Mouse (Mus musculus) CH12.LX (cell line): ENCODE results near the gene Mark1. TPM values are rescaled to one million over a fixed set of nuclear protein-coding genes. Genes with fewer than 3 reads are reported as not detected.

Experiments used
- DNase-seq: peaks from one replicate; pipeline ENCODE4 v3.0.0-alpha.2; 2013; ENCODE audit errors: extremely low read depth
- H3K27ac ChIP-seq: 2 replicates; pipeline ENCODE4 v1.5.1; 2012; ENCODE audit warnings: low read depth, mild to moderate bottlenecking, control low read depth, moderate library complexity; ENCODE audit not compliant: insufficient read depth
- H3K27me3 ChIP-seq: replicated peaks from 2 replicates; pipeline ENCODE3; 2012; ENCODE audit warnings: inconsistent platforms
- H3K36me3 ChIP-seq, 2 experiments: replicated peaks in 1 of 2; 2 replicates each; pipeline versions ENCODE3 to v1.6.1; 2012; ENCODE audit warnings: inconsistent platforms in 1 of 2, low read length in 1 of 2, mild to moderate bottlenecking in 1 of 2, mixed read lengths in 1 of 2, moderate library complexity in 1 of 2; ENCODE audit not compliant: control insufficient read depth in 1 of 2, insufficient read depth in 1 of 2
- H3K4me1 ChIP-seq, 2 experiments: 2 replicates each; pipeline ENCODE4 v1.6.1; 2012; ENCODE audit warnings: inconsistent platforms in 1 of 2, moderate library complexity in 1 of 2; ENCODE audit not compliant: insufficient read depth in 2 of 2, control insufficient read depth in 1 of 2
- H3K4me2 ChIP-seq: 2 replicates; pipeline ENCODE4 v1.6.1; 2012; ENCODE audit warnings: low read depth, mild to moderate bottlenecking, control low read depth; ENCODE audit not compliant: poor library complexity, insufficient read depth, severe bottlenecking
- H3K4me3 ChIP-seq, 3 experiments: fragments of 150-350 bp in 1 of 3; sonication (generic) in 1 of 3; replicated peaks in 1 of 3; 2 replicates each; pipeline versions ENCODE3 to v1.5.1; 2011 to 2012; ENCODE audit warnings: low read depth in 2 of 3, low read length in 2 of 3, mild to moderate bottlenecking in 2 of 3, moderate library complexity in 2 of 3, control low read depth in 1 of 3, improper control_type of control experiment in 1 of 3, inconsistent platforms in 1 of 3, mixed read lengths in 1 of 3; ENCODE audit not compliant: poor library complexity in 1 of 3
- H3K79me2 ChIP-seq: replicated peaks from 2 replicates; pipeline ENCODE4 v1.6.1; 2012; ENCODE audit warnings: mild to moderate bottlenecking, moderate library complexity; ENCODE audit not compliant: control insufficient read depth, poor library complexity, insufficient read depth, severe bottlenecking; ENCODE audit errors: extremely low read depth
- H3K9ac ChIP-seq: 2 replicates; pipeline ENCODE4 v1.6.1; 2012; ENCODE audit warnings: low read depth, mild to moderate bottlenecking, control low read depth, moderate library complexity; ENCODE audit not compliant: insufficient read depth
- H3K9me3 ChIP-seq: replicated peaks from 2 replicates; pipeline ENCODE3; 2012; ENCODE audit warnings: low read length, inconsistent platforms, mixed read lengths
- EP300 ChIP-seq: IDR thresholded peaks from 2 replicates; pipeline ENCODE4 v1.6.1; 2011; ENCODE audit warnings: low read length, improper control_type of control experiment
- GABPA ChIP-seq: IDR thresholded peaks from 2 replicates; pipeline ENCODE4 v1.6.1; 2012; ENCODE audit warnings: low read depth, low read length, improper control_type of control experiment, inconsistent platforms; ENCODE audit not compliant: insufficient replicate concordance
- HCFC1 ChIP-seq: IDR thresholded peaks from 2 replicates; pipeline ENCODE4 v1.6.1; 2012; ENCODE audit warnings: low read depth, mild to moderate bottlenecking, inconsistent platforms, low read length, improper control_type of control experiment
- IRF4 ChIP-seq: IDR thresholded peaks from 2 replicates; pipeline ENCODE4 v1.6.1; 2014; ENCODE audit warnings: low read depth, mild to moderate bottlenecking, inconsistent platforms, low read length, improper control_type of control experiment
- JUND ChIP-seq: conservative IDR thresholded peaks from 2 replicates; pipeline ENCODE4 v1.6.1; 2011; ENCODE audit warnings: low read depth, low read length, improper control_type of control experiment
- KAT2A ChIP-seq: IDR thresholded peaks from 2 replicates; pipeline ENCODE4 v1.6.1; 2012; ENCODE audit warnings: low read length, improper control_type of control experiment, inconsistent platforms; ENCODE audit not compliant: insufficient replicate concordance
- MAFK ChIP-seq: IDR thresholded peaks from 2 replicates; pipeline ENCODE4 v1.6.1; 2011; ENCODE audit warnings: low read length, improper control_type of control experiment; ENCODE audit not compliant: insufficient replicate concordance
- MAX ChIP-seq: IDR thresholded peaks from 2 replicates; pipeline ENCODE4 v1.6.1; 2011; ENCODE audit warnings: low read length, improper control_type of control experiment
- MAZ ChIP-seq: IDR thresholded peaks from 2 replicates; pipeline ENCODE4 v1.6.1; 2012; ENCODE audit warnings: low read depth, mild to moderate bottlenecking, inconsistent platforms, low read length, improper control_type of control experiment, moderate library complexity
- MEF2A ChIP-seq: IDR thresholded peaks from 2 replicates; pipeline ENCODE4 v1.6.1; 2014; ENCODE audit warnings: low read depth, mild to moderate bottlenecking, inconsistent platforms, low read length, improper control_type of control experiment, borderline replicate concordance
- MXI1 ChIP-seq: IDR thresholded peaks from 2 replicates; pipeline ENCODE4 v1.6.1; 2011; ENCODE audit warnings: mild to moderate bottlenecking, low read depth, low read length, improper control_type of control experiment
- MYC ChIP-seq: IDR thresholded peaks from 2 replicates; pipeline ENCODE4 v1.6.1; 2011; ENCODE audit warnings: low read depth, mild to moderate bottlenecking, improper control_type of control experiment, low read length
- NELFE ChIP-seq: IDR thresholded peaks from 2 replicates; pipeline ENCODE4 v1.6.1; 2011; ENCODE audit warnings: low read depth, low read length, improper control_type of control experiment
- NRF1 ChIP-seq: IDR thresholded peaks from 2 replicates; pipeline ENCODE4 v1.6.1; 2014; ENCODE audit warnings: low read depth, mild to moderate bottlenecking, inconsistent platforms, low read length, improper control_type of control experiment, moderate library complexity
- PAX5 ChIP-seq: IDR thresholded peaks from 2 replicates; pipeline ENCODE4 v1.6.1; 2012; ENCODE audit warnings: low read length, inconsistent platforms, mixed read lengths
- RCOR1 ChIP-seq: conservative IDR thresholded peaks from 2 replicates; pipeline ENCODE4 v1.6.1; 2012; ENCODE audit warnings: low read depth, mild to moderate bottlenecking, inconsistent platforms, low read length, improper control_type of control experiment
- SIN3A ChIP-seq: IDR thresholded peaks from 2 replicates; pipeline ENCODE4 v1.6.1; 2012; ENCODE audit warnings: low read length, improper control_type of control experiment, inconsistent platforms
- SMC3 ChIP-seq: IDR thresholded peaks from 2 replicates; pipeline ENCODE4 v1.6.1; 2011; ENCODE audit warnings: low read depth, low read length, improper control_type of control experiment
- TBP ChIP-seq: conservative IDR thresholded peaks from 2 replicates; pipeline ENCODE4 v1.6.1; 2011; ENCODE audit warnings: low read depth, low read length, improper control_type of control experiment
- TCF12 ChIP-seq: IDR thresholded peaks from 2 replicates; pipeline ENCODE4 v1.6.1; 2014; ENCODE audit warnings: low read depth, mild to moderate bottlenecking, inconsistent platforms, low read length, improper control_type of control experiment
- UBTF ChIP-seq: IDR thresholded peaks from 2 replicates; pipeline ENCODE4 v1.6.1; 2012; ENCODE audit warnings: low read depth, mild to moderate bottlenecking, inconsistent platforms, low read length, improper control_type of control experiment, moderate library complexity
- USF1 ChIP-seq: IDR thresholded peaks from 2 replicates; pipeline ENCODE4 v1.6.1; 2014; ENCODE audit warnings: low read depth, mild to moderate bottlenecking, inconsistent platforms, low read length, improper control_type of control experiment
- ZC3H11A ChIP-seq: IDR thresholded peaks from 2 replicates; pipeline ENCODE4 v1.6.1; 2012; ENCODE audit warnings: low read depth, mild to moderate bottlenecking, inconsistent platforms, low read length, improper control_type of control experiment
- ZMIZ1 ChIP-seq: IDR thresholded peaks from 2 replicates; pipeline ENCODE4 v1.6.1; 2012; ENCODE audit warnings: low read depth, mild to moderate bottlenecking, inconsistent platforms, low read length, improper control_type of control experiment
- dilution Hi-C: fragments of 300-500 bp; cut with MboI; formaldehyde crosslinking; loops from 2 replicates; pipeline ENCODE4 v1.14.3; 2020; ENCODE audit warnings: low sequenced_read_pairs; ENCODE audit not compliant: extremely low pct_unique_long_range_greater_than_20kb, extremely low pct_ligation_motif_present
- in situ Hi-C: fragments of 300-500 bp; cut with MboI; formaldehyde crosslinking; loops from 3 replicates; pipeline ENCODE4 v1.14.3; 2019; ENCODE audit warnings: low sequenced_read_pairs, low pct_ligation_motif_present, low pct_unique_long_range_greater_than_20kb, mixed read lengths
- polyA plus RNA-seq: library from polyadenylated mRNA; unstranded; fragments of >175 nt; gene quantifications from 2 replicates; pipeline ENCODE4 v1.2.1, GENCODE M21; 2012; ENCODE audit warnings: low read depth; ENCODE audit not compliant: insufficient read length
- total RNA-seq, 2 experiments: library from RNA; depleted of rRNA; stranded (reverse); fragments of 300-350 nt in 1 of 2; fragments of >200 nt in 1 of 2; gene quantifications; 2 replicates each; pipeline ENCODE4 v1.2.3; 2012 to 2014

Mark1 gene
- total and polyA plus RNA-seq, 3 experiments = not detected

GRCm38 (mm10) chr1:184862636-184863035, 136.7 kb downstream of the Mark1 start:
- H3K36me3 ChIP-seq = no peaks in the 10 kb centered on the region
- no peak for TF ChIP-seq KAT2A
- TF ChIP-seq MAX = no peak
- no peak for TF ChIP-seq MAFK
- TF ChIP-seq EP300 = no peak
- no peak for TF ChIP-seq SMC3
- TF ChIP-seq UBTF = no peak
- no peak for TF ChIP-seq NRF1
- no peak for TF ChIP-seq USF1
- TF ChIP-seq HCFC1 = no peak
- TF ChIP-seq JUND = no peak
- TF ChIP-seq MYC = no peak
- TF ChIP-seq MAZ = no peak
- TF ChIP-seq MXI1 = no peak
- no peak for TF ChIP-seq NELFE
- TF ChIP-seq RCOR1 = no peak
- no peak for TF ChIP-seq IRF4
- no peak for TF ChIP-seq ZMIZ1
- TF ChIP-seq GABPA = no peak
- TF ChIP-seq TBP = no peak
- no peak for TF ChIP-seq TCF12
- H3K27me3 ChIP-seq = no peaks in the 10 kb centered on the region
- H3K4me1 ChIP-seq = peaks cover 0 to 7% of the 10 kb centered on the region in 2 experiments; a peak in 1 of 4 replicates
- no peak overlapping the region for H3K4me2 ChIP-seq
- no peak for DNase-seq
- in situ Hi-C loops (no loop called here), dilution Hi-C loops (no loop called here)
- no peak overlapping the region for H3K4me3 ChIP-seq
- H3K79me2 ChIP-seq = no peaks in the 10 kb centered on the region
- H3K9ac ChIP-seq = no peak overlapping the region
- H3K9me3 ChIP-seq = no peaks in the 10 kb centered on the region
- H3K27ac ChIP-seq = no peak overlapping the region

DNA sequence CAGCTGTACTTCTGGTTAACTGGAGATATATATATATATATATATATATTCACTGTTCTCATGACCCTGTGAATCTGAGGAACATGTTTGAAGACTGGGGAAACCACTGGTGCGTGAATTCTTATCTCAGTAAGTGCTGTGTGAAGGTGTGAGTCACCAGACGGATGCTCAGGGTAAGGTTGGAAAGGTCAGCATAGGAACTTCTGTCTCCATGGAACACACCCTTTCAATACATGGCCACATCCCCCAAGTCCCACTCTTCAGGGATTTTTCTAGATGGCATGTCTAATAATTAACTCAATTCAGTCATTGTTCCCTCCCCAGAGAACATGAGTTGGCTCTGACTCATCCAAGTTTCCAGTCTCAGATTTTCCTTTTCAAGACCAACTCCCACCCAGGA, 137.8 kb downstream of the Mark1 start:
- Histone ChIP-seq H3K4me1 (peaks cover 0 to 7% of the 10 kb centered on the region in 2 experiments; a peak in 1 of 4 replicates), H3K4me3 (no peak overlapping the region), H3K4me2 (no peak overlapping the region), H3K79me2 (no peaks in the 10 kb centered on the region), H3K9me3 (no peaks in the 10 kb centered on the region), H3K27me3 (no peaks in the 10 kb centered on the region), H3K27ac (no peak overlapping the region), H3K36me3 (no peaks in the 10 kb centered on the region), H3K9ac (no peak overlapping the region)
- in situ Hi-C loops = no loop called here
- TF ChIP-seq TBP = no peak
- TF ChIP-seq ZC3H11A = no peak
- TF ChIP-seq SIN3A = no peak
- no peak for TF ChIP-seq MAX
- no peak for TF ChIP-seq USF1
- no peak for TF ChIP-seq EP300
- no peak for TF ChIP-seq RCOR1
- TF ChIP-seq PAX5 = no peak
- no peak for TF ChIP-seq MAFK
- no peak for TF ChIP-seq MEF2A
- no peak for TF ChIP-seq IRF4
- no peak for TF ChIP-seq NRF1
- no peak for DNase-seq
- dilution Hi-C loops = no loop called here
